Mouse (Mus musculus) heart, postnatal 10 days (tissue): Measurements from ENCODE around the gene Zfpm1. TPM values are rescaled to one million over a fixed set of nuclear protein-coding genes. Genes with fewer than 3 reads are reported as not detected.
"Not testable (repeated sequence)": the region's sequence is repeated elsewhere in the genome, so short reads cannot be mapped to it uniquely, and the experiment has no call there.

Experiments used
- DNase-seq, 2 experiments: peaks; one replicate each; pipeline ENCODE4 v3.0.0; 2021
- intact Hi-C: fragments of 180-260 bp; cut with DNase I; formaldehyde crosslinking; loops from one replicate; pipeline ENCODE4 v1.15.1; 2025
- total RNA-seq, 2 experiments: library from RNA; stranded (reverse); gene quantifications; 2 replicates each; pipeline ENCODE4 v1.2.3; 2021

The Zfpm1 gene
- total RNA-seq, 2 experiments from 2014 or later, result 35.3 to 38.0 TPM

DNA sequence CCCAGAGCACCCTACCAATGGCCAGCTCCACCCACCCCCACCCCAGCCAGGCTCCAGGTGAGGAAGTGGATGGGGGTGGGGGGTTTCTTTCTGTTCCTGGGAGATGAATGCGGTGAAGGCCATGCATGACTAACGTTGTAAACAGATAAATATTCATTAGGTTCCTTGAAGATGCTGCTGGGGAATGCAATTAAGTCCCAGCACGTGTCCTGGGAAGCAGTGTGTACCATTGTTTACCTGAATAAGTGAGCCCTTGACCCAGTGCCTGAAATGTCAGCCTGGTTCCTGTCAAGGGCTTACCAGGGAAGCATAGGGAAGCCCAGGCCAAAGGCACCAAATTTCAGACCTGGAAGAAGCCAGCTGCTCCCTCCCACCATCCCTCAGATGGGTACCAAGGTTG is 38.6 kb downstream of the Zfpm1 start:
- intact Hi-C loops, result no loop called here
- DNase-seq, result no peak

DNA sequence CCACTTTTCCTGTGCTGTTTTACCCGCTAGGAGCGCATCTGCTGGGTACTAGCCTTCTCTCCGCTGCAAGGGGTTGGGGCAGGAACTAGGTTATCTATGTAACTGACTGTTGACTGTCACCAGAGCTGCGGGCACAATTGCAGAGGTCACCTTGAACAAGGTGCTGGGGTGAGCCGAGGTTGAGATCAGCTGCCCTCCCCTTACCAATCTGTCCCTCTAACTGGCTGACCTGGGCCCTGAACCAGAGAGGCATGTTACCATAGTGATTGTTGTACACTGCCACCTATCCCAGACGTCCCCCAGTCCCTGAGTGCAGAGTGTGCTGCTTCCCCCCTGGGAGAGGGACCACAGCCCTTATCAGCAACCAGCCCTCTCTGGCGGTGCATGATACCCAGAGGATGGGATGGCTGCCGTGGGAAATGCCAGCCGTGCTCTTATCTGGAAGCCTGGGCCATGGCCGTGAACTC is 39.5 kb downstream of the Zfpm1 start:
- intact Hi-C loops, result no loop called here
- DNase-seq, result peak in 1 of 2 experiments; percentile 39

DNA sequence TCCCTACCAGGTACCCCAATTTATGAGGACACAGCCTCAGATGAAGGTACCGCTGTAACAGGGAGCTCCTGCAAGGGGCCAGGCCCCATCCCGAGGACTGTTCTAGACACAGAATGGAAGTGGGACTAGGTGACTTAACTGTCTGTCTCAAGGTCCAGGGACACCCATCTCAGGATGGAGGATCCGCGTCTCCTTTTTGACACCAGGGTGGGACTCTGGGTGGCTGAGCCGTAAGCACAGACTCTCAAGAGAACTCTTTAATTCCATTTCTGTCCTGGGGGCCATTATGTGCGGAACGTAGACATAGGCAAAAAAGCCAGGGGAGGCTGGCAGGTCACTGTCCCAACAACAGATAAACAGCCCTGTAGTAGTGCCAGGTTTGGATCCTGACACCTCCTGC is 40.2 kb downstream of the Zfpm1 start:
- DNase-seq, result no peak
- intact Hi-C loops, result no loop called here

DNA sequence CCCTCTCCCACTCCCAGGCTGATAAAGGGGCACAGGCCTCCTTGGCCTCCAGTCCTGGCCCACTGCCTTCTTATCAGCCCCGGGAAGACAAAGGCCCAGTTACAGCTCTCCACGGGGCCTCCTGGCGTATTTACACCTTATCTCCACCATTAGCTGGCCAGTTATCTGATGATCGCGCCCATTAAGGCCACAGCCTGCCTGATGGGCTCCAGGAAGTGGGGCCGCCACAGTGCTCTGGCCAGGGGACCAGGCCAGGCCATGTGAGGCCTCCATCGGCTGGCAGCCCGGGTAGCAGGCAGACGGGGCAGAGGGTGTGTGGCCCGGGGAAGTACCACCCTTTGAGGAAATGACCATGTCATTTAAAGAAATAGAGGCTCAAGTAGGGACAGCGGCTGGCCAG is 40.9 kb downstream of the Zfpm1 start:
- DNase-seq, result no peak
- intact Hi-C loops, result no loop called here

DNA sequence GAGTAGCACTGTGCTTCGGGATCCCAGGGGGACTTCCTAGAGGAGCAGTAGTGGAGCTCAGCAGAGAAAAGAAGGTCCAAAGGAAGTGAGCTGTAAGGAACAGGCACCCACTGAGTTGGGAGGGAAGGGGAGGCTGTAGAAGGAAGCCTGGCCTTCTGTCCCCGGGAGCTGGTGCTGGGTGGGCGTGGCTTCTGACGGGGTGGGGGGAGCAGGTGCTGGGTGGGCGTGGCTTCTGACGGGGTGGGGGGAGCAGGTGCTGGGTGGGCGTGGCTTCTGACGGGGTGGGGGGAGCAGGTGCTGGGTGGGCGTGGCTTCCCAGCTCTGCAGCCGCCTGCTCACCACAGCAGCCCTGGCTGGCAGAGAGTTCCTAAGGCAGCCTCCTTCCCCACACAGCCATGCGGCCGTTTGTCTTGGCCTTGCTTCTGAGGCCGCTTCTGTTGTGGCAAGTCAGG is 42.0 kb downstream of the Zfpm1 start:
- intact Hi-C loops, result not testable (repeated sequence)

DNA sequence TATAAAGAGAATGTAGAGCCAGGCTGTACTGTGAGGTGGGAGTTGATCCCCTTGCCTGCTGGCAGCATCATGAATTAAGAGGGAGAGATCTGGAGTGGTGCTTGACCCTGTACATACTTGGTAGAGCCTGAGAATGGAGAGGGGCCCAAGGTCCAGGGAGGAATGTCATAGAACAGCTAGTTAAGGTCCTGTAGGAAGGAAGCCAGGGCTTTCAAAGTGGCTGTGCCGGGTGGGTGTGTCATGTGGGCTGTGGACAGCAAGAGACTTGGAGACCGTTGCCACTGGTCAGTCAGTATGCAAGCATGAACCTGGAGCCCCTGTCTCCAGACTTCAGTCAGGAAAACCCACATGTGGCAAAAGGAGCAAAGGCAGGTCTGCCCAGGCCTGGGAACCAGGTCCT is 43.3 kb downstream of the Zfpm1 start:
- intact Hi-C loops, result no loop called here

More for the DNA sequence above, 42.0 kb downstream of the Zfpm1 start:
- DNase-seq, result not testable (repeated sequence)

DNA sequence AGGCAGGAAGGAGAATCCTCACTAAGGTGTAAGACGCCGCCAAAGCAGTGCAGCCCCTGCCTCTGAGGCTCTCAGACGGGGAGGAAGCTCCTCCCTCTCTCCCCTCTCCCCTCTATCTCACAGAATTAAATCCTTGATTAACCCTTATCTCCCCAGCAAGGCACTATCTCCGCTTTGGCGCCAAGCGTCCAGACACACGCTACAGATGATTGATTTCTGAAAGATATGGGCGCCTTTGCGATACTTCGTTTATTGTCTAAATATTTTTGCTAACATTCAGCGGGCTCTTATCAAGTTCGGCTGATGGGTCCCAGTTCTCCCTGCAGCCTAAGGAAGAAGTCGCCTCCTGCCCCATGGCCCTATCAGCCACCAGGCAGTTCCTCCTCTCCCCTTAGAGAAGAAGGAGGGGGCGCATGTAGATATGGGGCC is 44.2 kb downstream of the Zfpm1 start:
- DNase-seq, result no peak
- intact Hi-C loops, result no loop called here

More for the DNA sequence above, 43.3 kb downstream of the Zfpm1 start:
- no peak for DNase-seq

DNA sequence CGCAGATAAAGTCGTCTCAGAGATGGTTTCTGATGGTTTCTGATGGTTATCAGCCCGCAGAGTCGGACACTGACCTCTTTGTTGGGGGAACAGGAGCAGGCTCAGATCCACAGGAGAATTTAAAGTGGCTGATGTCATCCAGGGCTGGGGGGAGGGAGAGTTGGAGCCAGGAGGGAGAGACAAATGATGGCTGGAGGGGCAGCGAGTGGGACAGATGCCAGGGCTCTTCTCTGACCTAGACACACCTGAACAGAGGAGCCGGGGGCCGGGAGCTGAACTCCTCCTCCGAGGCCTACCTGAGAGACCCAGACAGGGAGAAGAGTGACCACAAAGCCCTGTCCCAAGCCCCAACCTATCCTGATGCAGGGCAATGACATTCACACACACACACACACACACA is 47.1 kb downstream of the Zfpm1 start:
- DNase-seq, result no peak
- intact Hi-C loops, result no loop called here

DNA sequence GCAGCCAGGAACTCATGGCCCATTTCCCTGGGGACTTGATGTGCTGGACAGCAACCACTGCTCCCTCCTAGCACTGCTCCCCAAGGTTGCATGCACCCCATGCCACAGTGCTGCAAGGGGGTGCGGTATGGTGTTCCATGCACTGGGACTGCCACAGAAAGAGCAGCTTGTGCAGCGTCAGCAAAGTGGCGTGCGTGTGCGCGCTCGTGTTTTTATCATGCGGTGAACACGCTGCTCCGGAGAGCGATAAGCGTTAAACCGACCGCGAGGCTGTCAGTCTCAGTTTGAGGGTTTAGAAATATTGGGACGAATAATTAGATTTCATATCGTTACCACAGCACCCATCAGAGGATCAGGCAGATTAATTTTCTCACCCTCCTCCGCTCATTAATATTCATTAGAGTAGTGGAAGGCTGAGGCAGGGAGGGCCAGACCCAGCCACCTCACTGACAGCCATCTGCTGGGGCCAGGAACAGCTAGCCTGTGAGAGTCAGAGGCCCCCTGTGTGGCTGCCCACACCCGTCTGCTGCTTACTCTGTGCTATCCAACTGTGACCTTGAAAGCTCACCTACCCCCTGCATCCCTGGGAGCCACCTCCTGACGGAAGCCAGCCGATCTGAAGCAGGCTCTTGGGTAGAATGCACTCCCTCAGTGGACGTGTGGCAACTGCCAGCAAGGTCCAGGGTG is 47.8 kb downstream of the Zfpm1 start:
- intact Hi-C loops, result loop anchor here (2.0 to 5.0 kb wide), 2 partner anchors 15 to 352 kb away; no protein-coding TSS in a partner anchor
- no peak for DNase-seq

DNA sequence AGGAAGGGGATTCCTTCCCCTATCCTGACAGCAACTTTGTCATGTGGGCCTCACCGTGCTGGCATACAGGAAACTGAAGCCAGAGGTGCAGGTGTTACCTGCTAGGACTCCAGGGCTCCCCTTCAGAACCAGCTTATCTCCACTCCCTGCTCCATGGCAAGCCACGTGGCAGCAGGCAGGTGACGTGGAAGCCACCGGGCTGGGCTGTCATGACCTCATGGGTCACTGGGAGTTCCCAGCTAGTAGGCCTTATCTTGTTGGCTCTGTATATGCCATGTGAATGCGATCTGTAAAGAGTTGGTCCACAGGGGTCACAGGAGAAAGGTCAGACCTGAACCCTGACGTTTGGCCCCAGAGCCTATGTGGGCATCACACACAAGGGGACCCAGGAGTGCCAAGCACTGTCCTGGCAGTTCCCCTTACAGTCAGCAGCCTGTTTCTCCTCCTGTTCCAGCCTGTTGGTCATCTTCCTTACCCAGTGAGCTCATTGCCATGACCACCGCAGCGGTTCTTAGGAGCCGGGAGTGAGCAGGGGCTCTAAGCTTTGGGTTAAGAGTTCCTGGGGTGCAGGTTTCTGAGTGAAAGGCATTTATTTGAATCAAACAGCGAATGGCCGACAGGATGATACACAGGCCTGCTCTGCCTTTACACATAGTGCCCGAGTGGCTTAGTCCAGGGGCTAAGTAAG is 48.6 kb downstream of the Zfpm1 start:
- intact Hi-C loops, result loop anchor here (2.0 to 5.0 kb wide), 2 partner anchors 16 to 353 kb away; no protein-coding TSS in a partner anchor
- DNase-seq, result no peak

- intact Hi-C loops, result loop anchor here (2.0 to 5.0 kb wide), 2 partner anchors 16 to 354 kb away; no protein-coding TSS in a partner anchor
- peak; percentile 77 to 78 for DNase-seq
Measured at GRCm38 (mm10) chr8:122331134-122331523, 49.2 kb downstream of the Zfpm1 start.

DNA sequence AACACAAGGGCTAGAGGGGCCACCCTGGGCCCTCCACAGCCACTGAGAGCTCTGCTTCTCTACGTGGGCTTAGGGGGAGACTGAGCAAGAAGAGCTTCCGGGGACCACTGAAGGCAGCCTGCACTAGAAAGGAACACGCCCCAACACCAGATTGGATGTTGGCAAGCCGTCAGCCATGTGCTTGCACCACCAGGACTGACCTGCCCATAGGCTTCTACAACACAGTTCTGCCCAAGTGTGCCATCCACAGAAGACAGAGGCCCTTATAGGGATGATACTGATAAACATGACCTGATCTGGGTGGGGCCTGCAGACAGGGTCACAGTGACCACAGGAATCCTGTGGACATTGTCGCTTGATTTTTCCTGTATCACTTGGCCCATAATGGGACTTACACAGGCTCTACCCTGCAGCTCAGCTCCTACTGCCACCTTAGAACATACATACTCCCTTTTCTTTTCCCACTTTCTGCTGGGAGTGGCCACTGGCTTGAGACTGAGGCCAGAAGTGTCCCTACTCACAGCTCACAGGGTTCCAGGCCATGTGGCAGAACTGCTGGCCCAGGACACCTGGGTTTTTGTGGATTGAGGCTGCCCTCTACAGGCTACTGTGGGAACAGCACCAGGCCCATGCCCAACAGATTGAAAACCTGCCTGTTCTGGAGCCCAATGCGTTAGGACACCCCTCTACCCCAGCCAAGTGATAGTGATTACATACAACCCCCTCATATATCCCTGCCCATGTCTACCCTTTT is 51.0 kb downstream of the Zfpm1 start:
- peak; percentile 91 to 92 for DNase-seq
- intact Hi-C loops, result loop anchor here (1.0 to 5.0 kb wide), 2 partner anchors 60 to 356 kb away; no protein-coding TSS in a partner anchor

DNA sequence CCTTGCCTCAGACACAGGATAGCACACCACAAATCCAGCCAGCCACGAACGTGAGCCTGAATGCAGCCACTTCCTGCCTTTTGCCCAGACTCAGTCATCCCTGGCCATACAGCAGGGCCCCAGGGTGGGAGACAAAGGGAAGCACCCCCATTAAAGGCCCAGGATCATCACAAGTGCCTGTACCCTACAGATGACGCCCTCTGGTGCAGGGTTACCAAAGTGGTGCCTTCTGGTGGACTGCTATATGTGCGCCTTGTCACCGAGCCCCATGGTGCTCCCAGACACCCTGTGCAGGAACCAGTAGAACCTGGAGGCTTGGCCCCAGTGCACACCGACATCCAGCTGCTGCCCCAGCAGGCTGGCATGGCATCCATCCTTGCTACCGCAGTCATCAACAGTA is 51.6 kb downstream of the Zfpm1 start:
- no peak for DNase-seq
- intact Hi-C loops, result loop anchor here (1.0 to 5.0 kb wide), 2 partner anchors 60 to 356 kb away; no protein-coding TSS in a partner anchor

DNA sequence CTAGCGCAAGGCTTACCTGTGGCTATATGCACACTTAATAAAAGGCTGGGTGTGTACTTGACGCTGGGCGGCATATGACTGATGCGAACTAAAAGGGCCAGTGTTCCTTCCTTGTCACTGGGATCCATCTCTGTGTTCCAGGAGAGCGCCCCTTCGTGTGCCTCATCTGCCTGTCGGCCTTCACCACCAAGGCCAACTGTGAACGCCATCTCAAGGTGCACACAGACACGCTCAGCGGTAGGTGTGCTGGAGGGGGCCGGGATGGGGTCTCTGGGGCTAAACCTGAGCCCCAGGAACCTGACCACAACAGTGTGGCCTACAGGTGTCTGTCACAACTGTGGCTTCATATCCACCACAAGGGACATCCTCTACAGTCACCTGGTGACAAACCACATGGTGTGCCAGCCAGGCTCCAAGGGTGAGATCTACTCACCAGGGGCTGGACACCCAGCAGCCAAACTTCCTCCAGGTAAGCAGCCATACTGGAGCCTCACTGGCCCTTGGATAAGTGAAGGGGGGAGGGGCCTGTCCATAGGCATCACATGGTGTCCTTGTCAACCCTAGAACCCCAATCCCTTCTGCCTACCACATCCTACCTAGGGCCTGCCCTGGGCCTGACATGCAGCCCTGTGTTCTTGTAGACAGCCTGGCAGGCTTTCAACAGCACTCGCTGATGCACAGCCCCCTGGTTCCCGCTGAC is 53.0 kb downstream of the Zfpm1 start:
- no peak for DNase-seq
- intact Hi-C loops, result loop anchor here (5.0 kb wide), 1 partner anchor 358 kb away; no protein-coding TSS in a partner anchor

DNA sequence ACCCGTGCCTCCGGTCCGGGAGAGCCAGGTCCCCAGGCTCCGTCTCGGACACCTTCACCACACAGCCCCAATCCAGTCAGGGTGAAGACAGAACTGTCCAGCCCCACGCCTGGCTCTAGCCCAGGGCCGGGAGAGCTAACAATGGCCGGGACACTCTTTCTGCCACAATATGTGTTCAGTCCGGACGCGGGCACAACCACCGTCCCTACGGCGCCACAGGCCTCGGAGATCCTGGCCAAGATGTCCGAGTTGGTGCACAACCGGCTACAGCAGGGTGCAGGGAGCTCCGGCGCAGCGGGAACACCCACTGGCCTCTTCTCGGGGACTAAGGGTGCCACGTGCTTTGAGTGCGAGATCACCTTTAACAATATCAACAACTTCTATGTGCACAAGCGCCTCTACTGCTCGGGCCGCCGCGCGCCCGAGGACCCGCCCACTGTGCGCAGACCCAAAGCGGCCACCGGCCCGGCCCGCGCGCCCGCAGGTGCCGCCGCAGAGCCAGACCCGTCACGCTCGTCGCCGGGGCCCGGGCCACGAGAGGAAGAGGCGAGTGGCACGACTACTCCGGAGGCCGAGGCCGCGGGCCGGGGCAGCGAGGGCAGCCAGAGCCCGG is 53.8 kb downstream of the Zfpm1 start:
- DNase-seq, result no peak
- intact Hi-C loops, result no loop called here

DNA sequence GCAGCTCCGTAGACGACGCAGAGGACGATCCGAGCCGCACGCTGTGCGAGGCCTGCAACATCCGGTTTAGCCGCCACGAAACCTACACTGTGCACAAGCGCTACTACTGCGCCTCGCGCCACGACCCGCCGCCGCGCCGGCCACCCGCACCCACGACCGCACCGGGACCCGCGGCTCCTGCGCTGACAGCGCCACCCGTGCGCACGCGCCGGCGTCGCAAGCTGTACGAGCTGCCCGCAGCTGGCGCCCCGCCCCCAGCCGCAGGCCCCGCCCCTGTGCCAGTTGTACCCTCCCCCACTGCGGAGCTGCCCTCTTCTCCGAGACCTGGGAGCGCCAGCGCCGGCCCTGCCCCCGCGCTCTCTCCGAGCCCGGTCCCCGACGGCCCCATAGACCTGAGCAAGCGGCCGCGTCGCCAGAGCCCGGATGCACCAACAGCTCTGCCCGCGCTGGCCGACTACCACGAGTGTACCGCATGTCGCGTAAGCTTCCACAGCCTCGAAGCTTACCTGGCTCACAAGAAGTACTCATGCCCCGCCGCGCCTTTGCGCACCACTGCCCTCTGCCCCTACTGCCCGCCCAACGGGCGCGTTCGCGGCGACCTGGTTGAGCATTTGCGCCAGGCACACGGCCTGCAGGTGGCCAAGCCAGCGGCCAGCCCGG is 54.4 kb downstream of the Zfpm1 start:
- intact Hi-C loops, result no loop called here

DNA sequence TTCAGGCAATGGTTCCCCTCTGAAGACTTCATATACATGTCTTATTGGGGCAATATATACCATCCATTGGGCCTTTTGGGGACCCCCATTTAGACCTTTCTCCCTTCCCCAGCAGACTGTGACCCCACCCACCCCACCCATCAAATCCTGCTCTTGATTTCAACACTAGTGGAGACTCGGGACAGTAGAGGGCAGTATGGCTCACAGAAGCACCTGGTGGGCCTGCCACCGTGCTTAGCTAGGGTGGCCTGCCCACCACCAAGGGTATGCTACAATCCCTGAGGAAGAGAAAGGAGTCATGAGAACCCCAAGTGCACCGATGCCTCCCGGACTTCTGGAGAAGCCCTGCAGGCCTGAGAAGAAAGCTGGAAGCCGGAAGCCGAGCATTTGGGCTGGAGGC is 56.9 kb downstream of the Zfpm1 start:
- DNase-seq, result no peak
- intact Hi-C loops, result no loop called here

More for the DNA sequence above, 54.4 kb downstream of the Zfpm1 start:
- DNase-seq, result no peak

DNA sequence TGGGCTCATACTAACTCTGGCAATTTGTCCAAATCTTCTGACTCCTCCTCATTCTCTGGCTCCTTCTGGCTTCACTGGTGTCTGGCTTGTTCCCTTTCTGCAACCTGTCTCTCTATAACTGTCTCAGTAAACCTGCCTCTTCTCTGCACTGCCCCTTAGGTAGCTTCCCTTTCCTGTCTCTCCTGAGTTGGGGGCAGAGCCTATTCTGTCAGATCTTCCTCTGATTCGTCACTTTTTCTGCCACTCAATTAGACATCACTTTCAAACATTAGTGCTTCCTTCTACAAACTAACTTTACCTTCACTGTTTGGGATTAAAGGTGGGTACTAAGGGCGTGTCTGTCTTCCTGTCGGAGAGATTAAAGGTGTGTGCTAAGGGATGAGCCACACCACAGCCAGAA is 58.8 kb downstream of the Zfpm1 start:
- DNase-seq, result no peak
- intact Hi-C loops, result no loop called here

- intact Hi-C loops, result no loop called here
Measured at GRCm38 (mm10) chr8:122341790-122342189, 59.8 kb downstream of the Zfpm1 start.

More at GRCm38 (mm10) chr8:122341790-122342189, 59.8 kb downstream of the Zfpm1 start:
- no peak for DNase-seq
